Mouse (Mus musculus) liver, adult 2 months (tissue): ENCODE measurements at regions not wholly inside any gene's neighbourhood (a gene's known extent, or its start where the extent isn't known, plus 50 kb on each side); places are given as distances from the start of the nearest gene placed in this dataset.

Experiments
- DNase-seq: peaks from one replicate; pipeline ENCODE4 v3.0.0-alpha.2; 2011; ENCODE audit warnings: low read depth, low spot score; ENCODE audit errors: extremely low read depth
- H3K27ac ChIP-seq: fragments of 200-500 bp; replicated peaks from 2 replicates; pipeline ENCODE4 v1.5.1; 2012; ENCODE audit warnings: low read depth, mild to moderate bottlenecking, control low read depth, inconsistent platforms, low read length; ENCODE audit not compliant: insufficient read depth
- H3K27me3 ChIP-seq: fragments of 200-500 bp; 2 replicates; pipeline ENCODE4 v1.6.1; 2012; ENCODE audit warnings: mild to moderate bottlenecking, moderate library complexity, low read length, inconsistent platforms; ENCODE audit not compliant: control insufficient read depth, insufficient read depth
- H3K36me3 ChIP-seq: fragments of 200-500 bp; 2 replicates; pipeline ENCODE4 v1.6.1; 2012; ENCODE audit warnings: low read length, inconsistent platforms; ENCODE audit not compliant: control insufficient read depth, insufficient read depth
- H3K4me1 ChIP-seq: fragments of 200-500 bp; 2 replicates; pipeline ENCODE4 v1.6.1; 2011; ENCODE audit warnings: low read length; ENCODE audit not compliant: control insufficient read depth, insufficient read depth
- H3K4me3 ChIP-seq: fragments of 200-500 bp; 2 replicates; pipeline ENCODE4 v1.5.1; 2011; ENCODE audit warnings: low read depth, mild to moderate bottlenecking, control low read depth, low read length, moderate library complexity; ENCODE audit not compliant: insufficient read depth
- H3K79me2 ChIP-seq: fragments of 200-500 bp; 2 replicates; pipeline ENCODE4 v1.6.1; 2012; ENCODE audit warnings: inconsistent platforms, mild to moderate bottlenecking, low read length, moderate library complexity; ENCODE audit not compliant: control insufficient read depth, insufficient read depth
- H3K9ac ChIP-seq: fragments of 200-500 bp; 2 replicates; pipeline ENCODE4 v1.6.1; 2012; ENCODE audit warnings: low read depth, mild to moderate bottlenecking, control low read depth, inconsistent platforms, low read length
- CTCF ChIP-seq: fragments of 200-500 bp; IDR thresholded peaks from 2 replicates; pipeline ENCODE4 v1.5.1; 2011; ENCODE audit warnings: low read depth, low read length, control low read depth
- POLR2A ChIP-seq: fragments of 200-500 bp; IDR thresholded peaks from 2 replicates; pipeline ENCODE4 v1.6.1; 2011; ENCODE audit warnings: low read length, control low read depth; ENCODE audit not compliant: insufficient read depth; ENCODE audit errors: extremely low read depth
- WGBS: fragments of 180-500 bp; shearing (Covaris S2); methylation state at CpG from one replicate; pipeline ENCODE4 v1.1.7; 2018; 5-methylcytosine and 5-hydroxymethylcytosine counted together

GRCm38 (mm10) chr1:62872771-62873170 lies 169.7 kb downstream of the Nrp2 start:
- no peak overlapping the region for H3K27ac ChIP-seq
- no peaks in the 10 kb centered on the region; the same call in 1 of the 2 replicates for H3K27me3 ChIP-seq
- no peak for TF ChIP-seq CTCF
- no peak for DNase-seq
- no peaks in the 10 kb centered on the region for H3K4me1 ChIP-seq
- H3K9ac ChIP-seq, result no peak overlapping the region
- no peak overlapping the region for H3K4me3 ChIP-seq
- 93% methylated on average over 5 of the region's 5 CpGs for WGBS
- no peaks in the 10 kb centered on the region for H3K36me3 ChIP-seq
- H3K79me2 ChIP-seq, result no peaks in the 10 kb centered on the region

- no peak for TF ChIP-seq POLR2A
- TF ChIP-seq CTCF, result no peak
- no peaks in the 10 kb centered on the region for H3K79me2 ChIP-seq
- H3K9ac ChIP-seq, result no peak overlapping the region
- no peak overlapping the region for H3K27ac ChIP-seq
- no peak for DNase-seq
- WGBS, result 83% methylated on average over 9 of the region's 9 CpGs
- no peaks in the 10 kb centered on the region for H3K36me3 ChIP-seq
- no peaks in the 10 kb centered on the region; the same call in 1 of the 2 replicates for H3K27me3 ChIP-seq
- no peaks in the 10 kb centered on the region for H3K4me1 ChIP-seq
- H3K4me3 ChIP-seq, result no peak overlapping the region
These were observed 172.5 kb downstream of the Nrp2 start for GRCm38 (mm10) chr1:62875631-62876030.

DNA sequence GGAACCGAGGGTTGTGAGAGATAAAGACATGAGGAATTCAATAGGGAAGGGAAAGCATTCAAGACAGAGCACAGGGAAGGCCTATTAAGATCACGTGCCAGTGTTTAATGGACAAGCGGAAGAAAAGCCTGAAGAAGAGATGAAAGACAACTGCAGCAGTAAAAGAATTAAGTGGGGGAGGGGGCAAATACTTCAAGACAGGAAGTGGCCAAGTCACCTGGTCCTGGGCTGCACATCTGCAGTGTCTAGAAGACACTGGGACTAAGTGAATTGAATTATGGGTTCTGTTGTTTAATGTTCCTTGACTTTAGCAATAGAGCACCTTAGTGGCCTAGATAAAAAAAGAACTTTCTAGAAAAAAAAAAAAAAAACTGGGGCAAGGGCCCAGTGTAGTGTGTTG lies 173.6 kb downstream of the Nrp2 start:
- Histone ChIP-seq H3K79me2 (no peaks in the 10 kb centered on the region), H3K36me3 (no peaks in the 10 kb centered on the region), H3K9ac (no peak overlapping the region), H3K4me1 (no peaks in the 10 kb centered on the region), H3K27ac (no peak overlapping the region), H3K4me3 (no peak overlapping the region), H3K27me3 (no peaks in the 10 kb centered on the region; the same call in 1 of the 2 replicates)
- DNase-seq, result no peak
- no peak for TF ChIP-seq POLR2A
- no peak for TF ChIP-seq CTCF
- 90% methylated on average over 3 of the region's 3 CpGs for WGBS

DNA sequence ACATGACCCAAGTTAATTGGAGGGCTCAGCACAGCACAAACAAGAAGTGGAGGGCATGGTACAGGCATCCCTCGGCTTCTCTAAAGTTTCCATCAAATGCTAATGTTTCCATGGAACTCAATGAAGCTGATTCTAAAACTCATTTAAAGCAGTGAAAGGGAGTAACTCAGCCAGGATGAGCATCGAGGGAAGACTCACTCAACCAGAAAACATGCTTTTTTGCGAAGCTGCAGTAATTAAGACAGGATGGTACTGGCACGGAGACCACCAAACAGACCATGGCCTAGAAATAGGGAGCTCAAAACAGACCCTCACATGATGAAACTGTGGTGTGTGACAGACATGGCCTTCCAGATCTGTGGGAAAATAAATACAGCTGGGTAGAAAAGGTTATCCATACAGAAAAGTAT lies 177.8 kb downstream of the Nrp2 start:
- no peaks in the 10 kb centered on the region for H3K79me2 ChIP-seq
- no peak for DNase-seq
- no peak overlapping the region for H3K27ac ChIP-seq
- H3K27me3 ChIP-seq, result no peaks in the 10 kb centered on the region
- H3K36me3 ChIP-seq, result no peaks in the 10 kb centered on the region
- H3K4me3 ChIP-seq, result no peak overlapping the region
- H3K9ac ChIP-seq, result no peak overlapping the region
- TF ChIP-seq CTCF (no peak), POLR2A (no peak)
- no peaks in the 10 kb centered on the region for H3K4me1 ChIP-seq
- WGBS, result 90% methylated on average over 4 of the region's 4 CpGs

- Histone ChIP-seq H3K27me3 (no peaks in the 10 kb centered on the region), H3K9ac (no peak overlapping the region), H3K36me3 (no peaks in the 10 kb centered on the region), H3K27ac (no peak overlapping the region), H3K4me3 (no peak overlapping the region), H3K4me1 (no peaks in the 10 kb centered on the region), H3K79me2 (no peaks in the 10 kb centered on the region)
- 92% methylated on average over 6 of the region's 6 CpGs for WGBS
- TF ChIP-seq CTCF, result no peak
- no peak for TF ChIP-seq POLR2A
- no peak for DNase-seq
These were observed 178.4 kb downstream of the Nrp2 start for GRCm38 (mm10) chr1:62881477-62881876.

DNA sequence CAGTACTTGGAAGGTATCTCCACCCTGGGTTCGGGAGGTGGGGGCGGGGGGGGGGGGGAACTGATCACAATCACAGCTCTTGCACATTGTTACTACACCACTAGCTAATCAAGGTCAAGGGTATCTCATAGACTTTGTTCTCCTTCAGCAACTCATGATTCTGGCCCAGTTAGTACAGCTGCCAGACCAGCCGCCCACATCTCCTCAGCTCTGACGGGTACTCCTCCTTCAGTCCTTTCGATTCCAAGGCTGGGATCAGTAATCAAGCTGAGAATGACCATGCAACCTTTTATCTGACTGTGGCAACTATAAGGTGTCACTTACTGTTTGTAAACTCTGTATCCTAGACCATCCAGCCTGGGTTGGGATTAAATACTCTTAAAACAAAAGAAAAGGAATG lies 178.9 kb downstream of the Nrp2 start:
- no peak for DNase-seq
- Histone ChIP-seq H3K79me2 (no peaks in the 10 kb centered on the region), H3K9ac (no peak overlapping the region), H3K36me3 (no peaks in the 10 kb centered on the region), H3K27me3 (no peaks in the 10 kb centered on the region), H3K4me1 (no peaks in the 10 kb centered on the region), H3K27ac (no peak overlapping the region), H3K4me3 (no peak overlapping the region)
- no peak for TF ChIP-seq CTCF
- no peak for TF ChIP-seq POLR2A
- 86% methylated on average over 5 of the region's 5 CpGs for WGBS
